Mouse (Mus musculus): ENCODE measurements around the gene BC061237.
"Not testable (repeated sequence)": the region's sequence is repeated elsewhere in the genome, so short reads cannot be mapped to it uniquely, and the experiment has no call there.

The BC061237 gene

GRCm38 (mm10) chr14:44492163-44492562 lies at the start of gene BC061237:
BC061237 (plus strand) TSS chr14:44492463.
- DNase-seq = not testable (repeated sequence)

GRCm38 (mm10) chr14:44517976-44518375 lies 25.7 kb downstream of the BC061237 start, which contains the start of gene Gm17093:
Gm17093 (plus strand) TSS chr14:44518276.
- not testable (repeated sequence) for DNase-seq

- not testable (repeated sequence) for DNase-seq
Observed at GRCm38 (mm10) chr14:44547961-44548360, 55.7 kb downstream of the BC061237 start.

Measured in right cerebral cortex, adult 18-20 months (tissue).